Mouse (Mus musculus): ENCODE measurements around the gene Fam241a. TPM values are rescaled to one million over a fixed set of nuclear protein-coding genes. Genes with fewer than 3 reads are reported as not detected.

The Fam241a gene
- polyA plus RNA-seq, 1 experiment, result 3.6 TPM

DNA sequence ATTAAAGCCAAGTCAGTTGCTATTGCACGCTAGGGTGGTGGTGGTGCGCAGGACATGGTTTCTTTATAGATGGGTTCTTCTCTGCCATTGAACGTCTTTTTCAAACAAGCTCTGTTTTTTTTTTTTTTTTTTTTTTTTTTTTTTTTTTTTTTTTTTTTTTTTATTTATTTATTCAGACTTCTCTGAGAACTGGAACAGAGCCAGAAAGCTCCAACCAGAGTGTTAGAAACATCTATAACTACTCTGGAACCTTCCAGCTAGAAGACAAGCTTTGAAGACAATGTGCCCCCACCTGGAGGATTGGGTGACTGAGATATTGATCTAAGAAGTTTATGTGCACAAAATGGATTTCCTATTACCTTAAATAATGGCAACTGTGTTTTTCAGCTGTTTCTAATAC lies 32.6 kb downstream of the Fam241a start:
- no peaks in the 10 kb centered on the region for H3K27me3 ChIP-seq (ENCODE audit: control insufficient read depth, insufficient read depth, low read length)
- H3K4me1 ChIP-seq (ENCODE audit: control insufficient read depth, insufficient read depth, insufficient read length, low read length), result no peaks in the 10 kb centered on the region
- no peak overlapping the region for H3K4me3 ChIP-seq (ENCODE audit: low read depth, low read length)
- H3K36me3 ChIP-seq (ENCODE audit: control insufficient read depth, insufficient read depth, low read length), result no peaks in the 10 kb centered on the region
- 66% methylated on average over 3 of the region's 3 CpGs for WGBS
- H3K27ac ChIP-seq (ENCODE audit: insufficient read depth, low read depth, low read length), result no peak overlapping the region
- no peak for TF ChIP-seq CTCF (IDR thresholded peaks at IDR 0.05; ENCODE audit: extremely low read depth, insufficient read length, insufficient replicate concordance, low read depth, low read length)
- no peak for TF ChIP-seq POLR2A (IDR thresholded peaks at IDR 0.05; ENCODE audit: low read depth, low read length)

DNA sequence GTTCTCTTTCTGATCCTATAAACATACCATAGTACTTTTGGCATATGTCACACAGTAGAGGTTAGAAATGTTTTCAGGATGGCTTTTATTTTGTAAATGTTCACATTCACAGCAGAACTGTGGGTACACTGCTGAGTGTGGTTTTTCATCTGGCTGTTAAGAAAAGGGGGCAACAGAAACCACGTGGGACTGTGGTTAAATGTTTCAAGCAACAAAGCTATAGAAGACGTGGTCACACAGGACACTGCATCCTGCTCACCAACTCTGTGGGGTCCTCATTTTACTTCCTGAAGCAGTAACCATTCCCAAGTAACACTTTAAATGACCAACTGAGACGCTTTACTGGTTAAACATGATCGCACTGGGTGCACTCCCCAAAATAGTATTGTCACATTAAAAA lies 33.6 kb downstream of the Fam241a start:
- no peak overlapping the region for H3K27ac ChIP-seq (ENCODE audit: insufficient read depth, low read depth, low read length)
- 76% methylated on average over 4 of the region's 4 CpGs for WGBS
- H3K4me3 ChIP-seq (ENCODE audit: low read depth, low read length), result no peak overlapping the region
- no peaks in the 10 kb centered on the region for H3K27me3 ChIP-seq (ENCODE audit: control insufficient read depth, insufficient read depth, low read length)
- TF ChIP-seq CTCF (IDR thresholded peaks at IDR 0.05; ENCODE audit: extremely low read depth, insufficient read length, insufficient replicate concordance, low read depth, low read length) (no peak), POLR2A (IDR thresholded peaks at IDR 0.05; ENCODE audit: low read depth, low read length) (no peak)
- no peaks in the 10 kb centered on the region for H3K36me3 ChIP-seq (ENCODE audit: control insufficient read depth, insufficient read depth, low read length)
- no peaks in the 10 kb centered on the region for H3K4me1 ChIP-seq (ENCODE audit: control insufficient read depth, insufficient read depth, insufficient read length, low read length)

DNA sequence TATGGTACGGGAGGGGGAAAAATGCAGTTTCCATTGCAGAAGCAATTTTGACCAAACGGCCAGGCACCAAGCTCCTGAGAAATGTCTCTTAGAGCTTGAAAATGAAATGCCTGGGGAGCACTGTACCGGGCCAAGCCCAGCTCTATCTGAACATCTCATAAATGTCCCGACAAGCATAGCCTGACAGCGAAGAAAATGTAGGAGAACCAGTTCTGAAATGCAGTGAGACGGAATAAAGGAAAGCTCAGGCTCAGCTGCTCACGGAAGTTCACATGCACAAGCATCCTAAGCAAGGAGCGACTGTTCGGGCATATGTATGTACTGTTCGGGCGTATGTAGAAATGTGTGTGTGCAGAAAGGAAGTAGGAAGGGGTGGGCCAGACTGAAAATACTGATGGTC lies 34.8 kb downstream of the Fam241a start:
- Histone ChIP-seq H3K27ac (ENCODE audit: insufficient read depth, low read depth, low read length) (no peak overlapping the region), H3K4me3 (ENCODE audit: low read depth, low read length) (no peak overlapping the region), H3K36me3 (ENCODE audit: control insufficient read depth, insufficient read depth, low read length) (no peaks in the 10 kb centered on the region), H3K4me1 (ENCODE audit: control insufficient read depth, insufficient read depth, insufficient read length, low read length) (no peaks in the 10 kb centered on the region), H3K27me3 (ENCODE audit: control insufficient read depth, insufficient read depth, low read length) (no peaks in the 10 kb centered on the region)
- WGBS, result 76% methylated on average over 11 of the region's 11 CpGs
- TF ChIP-seq CTCF (IDR thresholded peaks at IDR 0.05; ENCODE audit: extremely low read depth, insufficient read length, insufficient replicate concordance, low read depth, low read length) (no peak), POLR2A (IDR thresholded peaks at IDR 0.05; ENCODE audit: low read depth, low read length) (no peak)

GRCm38 (mm10) chr3:127853431-127854206 lies 42.5 kb downstream of the Fam241a start:
- no peak for TF ChIP-seq POLR2A (IDR thresholded peaks at IDR 0.05; ENCODE audit: low read depth, low read length)
- peak; percentile 86; the same call in 1 of the 2 replicates for TF ChIP-seq CTCF (IDR thresholded peaks at IDR 0.05; ENCODE audit: extremely low read depth, insufficient read length, insufficient replicate concordance, low read depth, low read length)
- Histone ChIP-seq H3K27me3 (ENCODE audit: control insufficient read depth, insufficient read depth, low read length) (no peaks in the 10 kb centered on the region), H3K4me3 (ENCODE audit: low read depth, low read length) (no peak overlapping the region), H3K27ac (ENCODE audit: insufficient read depth, low read depth, low read length) (no peak overlapping the region), H3K4me1 (ENCODE audit: control insufficient read depth, insufficient read depth, insufficient read length, low read length) (peaks cover 9% of the 10 kb centered on the region; the same call in 1 of the 2 replicates), H3K36me3 (ENCODE audit: control insufficient read depth, insufficient read depth, low read length) (no peaks in the 10 kb centered on the region)
- WGBS, result 41% methylated on average over 15 of the region's 15 CpGs

DNA sequence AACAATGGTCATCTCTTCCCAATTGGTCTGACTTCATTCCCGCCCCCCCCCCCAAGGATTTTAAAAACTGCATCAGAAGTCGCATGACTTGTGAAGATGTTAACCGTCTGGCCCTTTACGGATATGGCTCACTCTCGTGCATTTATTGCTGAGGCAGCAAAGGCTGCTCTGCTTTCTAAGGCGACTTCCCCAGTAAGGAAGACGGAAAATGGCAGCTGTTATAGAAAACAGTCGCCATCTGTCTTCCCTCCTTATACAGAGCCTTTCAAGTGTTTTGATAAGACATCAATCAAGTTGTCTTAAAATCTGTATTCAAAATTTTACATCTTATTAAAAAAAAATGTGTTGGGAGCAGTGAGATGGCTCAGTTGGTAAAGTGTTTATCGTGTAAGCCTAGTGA lies 43.4 kb downstream of the Fam241a start:
- 87% methylated on average over 9 of the region's 9 CpGs for WGBS
- no peak for TF ChIP-seq POLR2A (IDR thresholded peaks at IDR 0.05; ENCODE audit: low read depth, low read length)
- TF ChIP-seq CTCF (IDR thresholded peaks at IDR 0.05; ENCODE audit: extremely low read depth, insufficient read length, insufficient replicate concordance, low read depth, low read length), result no peak
- H3K27ac ChIP-seq (ENCODE audit: insufficient read depth, low read depth, low read length), result no peak overlapping the region
- no peak overlapping the region for H3K4me3 ChIP-seq (ENCODE audit: low read depth, low read length)
- no peaks in the 10 kb centered on the region for H3K36me3 ChIP-seq (ENCODE audit: control insufficient read depth, insufficient read depth, low read length)
- H3K4me1 ChIP-seq (ENCODE audit: control insufficient read depth, insufficient read depth, insufficient read length, low read length), result peaks cover 9% of the 10 kb centered on the region; the same call in 1 of the 2 replicates
- no peaks in the 10 kb centered on the region for H3K27me3 ChIP-seq (ENCODE audit: control insufficient read depth, insufficient read depth, low read length)

DNA sequence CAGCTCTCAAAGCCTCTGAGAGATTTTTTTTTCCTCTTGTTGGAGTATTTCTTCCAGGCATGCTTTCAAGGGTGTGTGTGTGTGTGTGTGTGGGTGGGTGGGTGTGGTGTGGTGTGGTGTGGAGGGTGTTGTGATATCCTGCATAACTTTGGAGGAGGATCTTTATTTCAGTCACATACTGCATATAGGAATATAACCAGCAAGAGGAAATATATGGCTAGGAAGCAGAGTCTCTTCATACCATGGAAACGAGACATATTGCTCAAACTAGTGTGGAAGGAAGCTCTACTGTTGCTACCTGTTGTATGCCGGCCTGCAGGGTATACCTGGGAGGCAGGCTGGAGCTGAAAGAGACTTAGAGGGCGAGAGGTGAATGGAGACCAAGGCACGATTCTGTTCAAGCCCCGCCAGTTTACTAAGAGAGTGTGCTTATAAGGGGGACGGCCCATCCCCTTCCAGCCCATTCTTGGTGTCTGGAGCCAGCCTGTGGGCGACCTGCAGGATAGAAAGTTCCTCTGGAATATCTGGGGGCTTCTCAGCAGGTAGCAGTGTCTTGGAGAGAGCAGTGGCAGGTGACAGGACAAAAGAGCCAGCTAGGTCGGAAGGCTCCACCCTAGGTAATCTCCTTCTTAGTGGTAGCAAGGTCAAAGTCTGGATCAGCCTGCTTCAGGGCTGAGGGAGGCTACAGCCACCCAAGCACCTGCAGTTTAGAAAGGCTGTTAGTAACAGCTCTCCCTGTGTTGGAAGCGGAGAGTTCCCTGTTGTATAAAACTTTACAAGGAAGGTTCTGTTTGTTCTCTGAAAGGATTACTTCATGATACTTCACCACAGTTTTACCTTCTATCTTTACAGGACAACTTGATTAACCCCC lies 45.1 kb downstream of the Fam241a start:
- 23% methylated on average over 9 of the region's 9 CpGs for WGBS
- H3K27me3 ChIP-seq (ENCODE audit: control insufficient read depth, insufficient read depth, low read length), result no peaks in the 10 kb centered on the region
- peaks cover 9% of the 10 kb centered on the region; the same call in 1 of the 2 replicates for H3K4me1 ChIP-seq (ENCODE audit: control insufficient read depth, insufficient read depth, insufficient read length, low read length)
- TF ChIP-seq POLR2A (IDR thresholded peaks at IDR 0.05; ENCODE audit: low read depth, low read length), result no peak
- no peak for TF ChIP-seq CTCF (IDR thresholded peaks at IDR 0.05; ENCODE audit: extremely low read depth, insufficient read length, insufficient replicate concordance, low read depth, low read length)
- no peaks in the 10 kb centered on the region for H3K36me3 ChIP-seq (ENCODE audit: control insufficient read depth, insufficient read depth, low read length)
- H3K27ac ChIP-seq (ENCODE audit: insufficient read depth, low read depth, low read length), result peak overlapping the region; percentile 83
- peak overlapping the region; percentile 13; the same call in 1 of the 2 replicates for H3K4me3 ChIP-seq (ENCODE audit: low read depth, low read length)

GRCm38 (mm10) chr3:127849922-127850321 lies 46.2 kb downstream of the Fam241a start:
- Histone ChIP-seq H3K4me1 (ENCODE audit: control insufficient read depth, insufficient read depth, insufficient read length, low read length) (peaks cover 9% of the 10 kb centered on the region; the same call in 1 of the 2 replicates), H3K36me3 (ENCODE audit: control insufficient read depth, insufficient read depth, low read length) (no peaks in the 10 kb centered on the region), H3K4me3 (ENCODE audit: low read depth, low read length) (no peak overlapping the region), H3K27me3 (ENCODE audit: control insufficient read depth, insufficient read depth, low read length) (no peaks in the 10 kb centered on the region), H3K27ac (ENCODE audit: insufficient read depth, low read depth, low read length) (no peak overlapping the region)
- TF ChIP-seq POLR2A (IDR thresholded peaks at IDR 0.05; ENCODE audit: low read depth, low read length) (no peak), CTCF (IDR thresholded peaks at IDR 0.05; ENCODE audit: extremely low read depth, insufficient read length, insufficient replicate concordance, low read depth, low read length) (no peak)
- 45% methylated on average over 5 of the region's 5 CpGs for WGBS
